In genomic region chr7:46425012-46425411, GRCm38 (mm10) we compare ENCODE assay signal across 19 mouse cellular contexts. TPM values are rescaled to one million over a fixed set of nuclear protein-coding genes. Genes with fewer than 3 reads are reported as not detected.
DNase-seq lines count a peak whose midpoint lies in the region; ATAC-seq and TF ChIP-seq lines count a peak whose summit lies in the region.
"Had no signal": no experiment of that assay in that cellular context is flagged by ENCODE, and none has a peak within 500 bp of the region (broad histone marks: within the 10 kb centered on the region; RNA-seq: fewer than 3 reads in every experiment).

No protein-coding gene starts in this region.

- no peak overlapping the region for H3K4me3 ChIP-seq in forebrain, embryonic 10.5 days
- H3K4me3 ChIP-seq in forebrain, embryonic 11.5 days (ENCODE audit: low read depth, low read length): no peak overlapping the region
- no peak overlapping the region for H3K4me3 ChIP-seq in layer of hippocampus, adult 2 months
- H3K4me3 ChIP-seq in midbrain, embryonic 15.5 days: no peak overlapping the region
- H3K4me3 ChIP-seq: embryonic facial prominence, embryonic 10.5 days; embryonic facial prominence, embryonic 12.5 days; forebrain, embryonic 13.5 days had no signal

- no peak for ATAC-seq in forebrain, embryonic 11.5 days (replicated peaks; ENCODE audit: low FRiP score)
- no peak for ATAC-seq in midbrain, embryonic 15.5 days (replicated peaks)
- ATAC-seq: forebrain, embryonic 13.5 days; forebrain, embryonic 16.5 days had no signal

- no peaks in the 10 kb centered on the region for H3K36me3 ChIP-seq in forebrain, embryonic 10.5 days (replicated peaks)
- no peaks in the 10 kb centered on the region for H3K36me3 ChIP-seq in forebrain, embryonic 11.5 days (ENCODE audit: control insufficient read depth, insufficient read depth, low read length)
- H3K36me3 ChIP-seq in midbrain, embryonic 15.5 days (replicated peaks): no peaks in the 10 kb centered on the region
- H3K36me3 ChIP-seq: embryonic facial prominence, embryonic 10.5 days; embryonic facial prominence, embryonic 12.5 days had no signal

- peaks cover 30% of the 10 kb centered on the region for H3K4me1 ChIP-seq in forebrain, embryonic 10.5 days
- H3K4me1 ChIP-seq in forebrain, embryonic 11.5 days (replicated peaks; ENCODE audit: control insufficient read depth, insufficient read depth, low read length): 0 out of 2 replicates have a peak, but pooled peaks cover 7% of the 10 kb centered on the region
- H3K4me1 ChIP-seq in midbrain, embryonic 15.5 days: peaks cover 40% of the 10 kb centered on the region
- H3K4me1 ChIP-seq: embryonic facial prominence, embryonic 12.5 days had no signal

- no peak overlapping the region for H3K9ac ChIP-seq in forebrain, embryonic 11.5 days (ENCODE audit: low read length)
- H3K9ac ChIP-seq in midbrain, embryonic 15.5 days: no peak overlapping the region
- H3K9ac ChIP-seq: embryonic facial prominence, embryonic 12.5 days; forebrain, embryonic 13.5 days had no signal

- no peaks in the 10 kb centered on the region for H3K9me3 ChIP-seq in forebrain, embryonic 10.5 days
- no peaks in the 10 kb centered on the region for H3K9me3 ChIP-seq in forebrain, embryonic 11.5 days (ENCODE audit: control insufficient read depth, low read length)
- H3K9me3 ChIP-seq in midbrain, embryonic 15.5 days: no peaks in the 10 kb centered on the region
- H3K9me3 ChIP-seq: embryonic facial prominence, embryonic 10.5 days; embryonic facial prominence, embryonic 12.5 days; forebrain, embryonic 13.5 days had no signal

- no peak overlapping the region for H3K4me2 ChIP-seq in forebrain, embryonic 11.5 days (ENCODE audit: low read depth, low read length, severe bottlenecking)
- H3K4me2 ChIP-seq in midbrain, embryonic 15.5 days: no peak overlapping the region
- H3K4me2 ChIP-seq: embryonic facial prominence, embryonic 12.5 days; forebrain, embryonic 13.5 days had no signal

- peak; percentile 67 for DNase-seq in cerebellum, adult 9-10 months
- DNase-seq in cerebellum, adult 11 months: no peak
- no peak for DNase-seq in forebrain, embryonic 10.5 days (ENCODE audit: extremely low spot score, low spot score)
- no peak for DNase-seq in forebrain, embryonic 11.5 days (ENCODE audit: low spot score)
- DNase-seq in layer of hippocampus, adult 2 months (ENCODE audit: low spot score in 2 of 2): no peak
- DNase-seq in layer of hippocampus, postnatal 10 days (ENCODE audit: low spot score in 2 of 2): no peak
- DNase-seq: adrenal gland, adult 2 months; adrenal gland, postnatal 10 days; adrenal gland, postnatal 25 days; cerebellum, adult 11-12 months; cerebellum, adult 8-10 months; cerebellum, postnatal 10 days had no signal

- peak overlapping the region; percentile 5; the same call in 1 of the 2 replicates for H3K27ac ChIP-seq in forebrain, embryonic 10.5 days
- H3K27ac ChIP-seq in forebrain, embryonic 11.5 days (ENCODE audit: low read depth, low read length): no peak overlapping the region
- peak overlapping the region; percentile 53; the same call in 1 of the 2 replicates for H3K27ac ChIP-seq in layer of hippocampus, adult 2 months
- H3K27ac ChIP-seq in midbrain, embryonic 15.5 days: no peak overlapping the region
- H3K27ac ChIP-seq: embryonic facial prominence, embryonic 10.5 days; embryonic facial prominence, embryonic 12.5 days; forebrain, embryonic 13.5 days had no signal

- TF ChIP-seq CTCF in layer of hippocampus, adult 2 months (conservative IDR thresholded peaks at IDR 0.05): no peak

- H3K27me3 ChIP-seq in forebrain, embryonic 10.5 days (ENCODE audit: poor library complexity, severe bottlenecking): no peaks in the 10 kb centered on the region
- no peaks in the 10 kb centered on the region for H3K27me3 ChIP-seq in forebrain, embryonic 11.5 days (ENCODE audit: control insufficient read depth, insufficient read depth, low read length)
- H3K27me3 ChIP-seq in midbrain, embryonic 15.5 days (replicated peaks): no peaks in the 10 kb centered on the region
- H3K27me3 ChIP-seq: forebrain, embryonic 13.5 days had no signal

- WGBS in forebrain, embryonic 10.5 days: 71% methylated on average over 4 of the region's 4 CpGs
- WGBS in forebrain, embryonic 11.5 days: 58% methylated on average over 4 of the region's 4 CpGs
- 52% methylated on average over 4 of the region's 4 CpGs for WGBS in midbrain, embryonic 15.5 days

RNA-seq across cellular contexts. Expression of gene Kcnc1, which starts 28.7 kb away (rescaled TPM):
- polyA plus RNA-seq in forebrain, embryonic 10.5 days (2016; fragmentation: Nextera tagmentation; extraction: Ambion mirVana): 0.20 and 0.24 TPM in 2 replicates
- 0.92 and 1.0 TPM in 2 replicates for polyA plus RNA-seq in forebrain, embryonic 11.5 days (2014; fragmentation: Nextera tagmentation; extraction: Ambion mirVana)
- total RNA-seq in layer of hippocampus, adult 2 months (2021): 100 to 1,000 TPM; 120 TPM
- total RNA-seq in layer of hippocampus, postnatal 10 days (2021): 10 to 100 TPM; 48.4 to 54.0 TPM
- polyA plus RNA-seq in midbrain, embryonic 15.5 days (2015; fragmentation: Nextera tagmentation; extraction: Ambion mirVana): 15.2 and 17.0 TPM in 2 replicates
- total RNA-seq: MEL had no signal

RNA-seq across cellular contexts. Expression of gene Myod1, which starts 48.7 kb away (rescaled TPM):
- polyA plus RNA-seq in forebrain, embryonic 10.5 days (2016; fragmentation: Nextera tagmentation; extraction: Ambion mirVana): not detected in 2 replicates
- not detected in 2 replicates for polyA plus RNA-seq in forebrain, embryonic 11.5 days (2014; fragmentation: Nextera tagmentation; extraction: Ambion mirVana)
- total RNA-seq in layer of hippocampus, adult 2 months (2021): under 1 TPM in 1 of 2 experiments, not detected in 1; 0.20 TPM
- not detected for total RNA-seq in layer of hippocampus, postnatal 10 days (2021)
- polyA plus RNA-seq in midbrain, embryonic 15.5 days (2015; fragmentation: Nextera tagmentation; extraction: Ambion mirVana): 0.09 and 0.14 TPM in 2 replicates
- total RNA-seq: adrenal gland, adult 2 months; adrenal gland, postnatal 25 days; ES-E14; MEL had no signal
- polyA plus RNA-seq: adrenal gland, adult 2 months; forebrain, embryonic 13.5 days had no signal

Comparison
In these comparisons a context has a peak if more than half of its experiments do, and no peak if none do; other contexts are left out.
1. H3K27ac ChIP-seq: peak in forebrain, embryonic 10.5 days (single experiment) and layer of hippocampus, adult 2 months (single experiment); none in forebrain, embryonic 11.5 days (single experiment) and midbrain, embryonic 15.5 days (single experiment).